7 mouse cellular contexts compared by ENCODE assay signal in the genomic region with DNA sequence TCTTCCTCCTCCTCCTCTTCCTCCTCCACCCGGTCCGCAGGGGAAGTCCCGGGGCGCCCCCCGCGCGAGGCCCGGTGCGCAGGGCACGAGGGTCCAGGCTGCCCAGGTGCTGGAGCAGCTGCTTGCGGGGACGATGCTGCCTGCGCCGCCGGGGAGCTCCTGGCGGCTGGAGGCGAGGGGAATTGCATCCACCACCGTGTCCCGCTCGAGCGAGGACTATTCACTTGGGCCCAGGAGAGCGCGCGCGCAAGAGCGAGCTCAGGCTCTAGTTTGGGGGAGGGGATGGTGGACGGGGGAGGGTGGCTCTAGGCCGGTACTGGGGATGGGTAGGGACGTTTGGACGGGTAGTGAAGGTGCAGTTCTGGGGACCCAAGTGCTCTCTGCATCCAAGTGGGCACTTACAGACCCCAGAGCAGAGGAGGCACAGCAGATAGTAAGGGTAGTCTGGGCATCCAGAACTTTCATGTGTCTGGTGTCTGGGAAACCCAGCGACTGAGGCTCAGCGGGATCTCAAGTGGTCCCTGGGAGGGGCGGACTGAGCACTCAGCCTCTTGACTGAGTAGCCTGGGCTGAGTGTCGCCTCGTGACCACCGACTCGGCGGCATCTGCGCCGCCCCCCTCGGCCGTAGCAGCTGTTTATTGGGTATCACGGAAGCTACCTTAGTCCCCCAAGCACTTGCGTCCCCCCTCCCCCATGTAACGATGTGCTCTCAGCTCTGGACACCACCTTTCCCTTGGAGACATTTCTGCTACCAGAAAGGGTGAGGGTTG. TPM values are rescaled to one million over a fixed set of nuclear protein-coding genes. Genes with fewer than 3 reads are reported as not detected.
DNase-seq lines count a peak whose midpoint lies in the region; ATAC-seq lines count a peak whose summit lies in the region.

A gene (minus strand): TSS at position 471 of the 771 bp plus-strand sequence.

- DNase-seq in lung, postnatal 36 days, result no peak
- peak; percentile 67 for DNase-seq in mesoderm, embryonic 11.5 days (ENCODE audit: low read depth, low spot score)
- DNase-seq in spleen, postnatal 14 days (ENCODE audit: low spot score in 2 of 2), result no peak

- no peaks in the 10 kb centered on the region for H3K36me3 ChIP-seq in lung, embryonic 15.5 days
- H3K36me3 ChIP-seq in embryonic facial prominence, embryonic 13.5 days, result no peaks in the 10 kb centered on the region
- no peaks in the 10 kb centered on the region for H3K36me3 ChIP-seq in intestine, embryonic 16.5 days (ENCODE audit: control insufficient read depth, insufficient read depth, low read length)
- H3K36me3 ChIP-seq in stomach, embryonic 15.5 days, result no peaks in the 10 kb centered on the region

- peak; percentile 49 for ATAC-seq in lung, embryonic 15.5 days (ENCODE audit: borderline replicate concordance, extremely low read depth, low FRiP score, low TSS enrichment)
- peak; percentile 71; the same call in 1 of the 2 replicates for ATAC-seq in embryonic facial prominence, embryonic 13.5 days (ENCODE audit: insufficient number of reproducible peaks, insufficient read depth, low FRiP score, low TSS enrichment, low read depth)
- peak; percentile 46; the same call in 1 of the 2 replicates for ATAC-seq in intestine, embryonic 16.5 days
- ATAC-seq in stomach, embryonic 15.5 days (ENCODE audit: insufficient read depth, low FRiP score, low read depth), result peak; percentile 58

- H3K9ac ChIP-seq in lung, embryonic 15.5 days, result no peak within 1 kb of the TSS
- peak within 1 kb of the TSS; percentile 62 for H3K9ac ChIP-seq in embryonic facial prominence, embryonic 13.5 days
- no peak within 1 kb of the TSS; the same call in 1 of the 2 replicates for H3K9ac ChIP-seq in intestine, embryonic 16.5 days (ENCODE audit: low read depth, low read length)
- H3K9ac ChIP-seq in stomach, embryonic 15.5 days, result no peak within 1 kb of the TSS

- H3K9me3 ChIP-seq in lung, embryonic 15.5 days, result no peaks in the 10 kb centered on the region
- no peaks in the 10 kb centered on the region for H3K9me3 ChIP-seq in embryonic facial prominence, embryonic 13.5 days
- no peaks in the 10 kb centered on the region for H3K9me3 ChIP-seq in intestine, embryonic 16.5 days (ENCODE audit: control insufficient read depth, low read length)
- no peaks in the 10 kb centered on the region for H3K9me3 ChIP-seq in stomach, embryonic 15.5 days

- no peak within 1 kb of the TSS for H3K27ac ChIP-seq in lung, embryonic 15.5 days
- H3K27ac ChIP-seq in embryonic facial prominence, embryonic 13.5 days, result no peak within 1 kb of the TSS
- no peak within 1 kb of the TSS for H3K27ac ChIP-seq in intestine, embryonic 16.5 days (ENCODE audit: low read length)
- no peak within 1 kb of the TSS for H3K27ac ChIP-seq in stomach, embryonic 15.5 days

- peak within 1 kb of the TSS; percentile 59 for H3K4me2 ChIP-seq in lung, embryonic 15.5 days
- H3K4me2 ChIP-seq in embryonic facial prominence, embryonic 13.5 days, result peak within 1 kb of the TSS; percentile 86
- H3K4me2 ChIP-seq in intestine, embryonic 16.5 days (ENCODE audit: low read depth, low read length), result peak within 1 kb of the TSS; percentile 59
- peak within 1 kb of the TSS; percentile 85 for H3K4me2 ChIP-seq in stomach, embryonic 15.5 days

- under 1% methylated on average over 38 of the region's 45 CpGs for WGBS in lung, embryonic 15.5 days
- WGBS in embryonic facial prominence, embryonic 13.5 days, result under 1% methylated on average over 44 of the region's 45 CpGs
- WGBS in intestine, embryonic 16.5 days, result 1% methylated on average over 42 of the region's 45 CpGs
- WGBS in stomach, embryonic 15.5 days, result under 1% methylated on average over 43 of the region's 45 CpGs

- H3K4me1 ChIP-seq in lung, embryonic 15.5 days, result 0 out of 2 replicates have a peak, but pooled peaks cover 11% of the 10 kb centered on the region
- H3K4me1 ChIP-seq in embryonic facial prominence, embryonic 13.5 days, result peaks cover 15% of the 10 kb centered on the region
- peaks cover 11% of the 10 kb centered on the region for H3K4me1 ChIP-seq in intestine, embryonic 16.5 days (ENCODE audit: control insufficient read depth, insufficient read depth, low read length)
- H3K4me1 ChIP-seq in stomach, embryonic 15.5 days, result peaks cover 17% of the 10 kb centered on the region; the same call in 1 of the 2 replicates

- H3K4me3 ChIP-seq in lung, embryonic 15.5 days, result peak within 1 kb of the TSS; percentile 29
- H3K4me3 ChIP-seq in embryonic facial prominence, embryonic 13.5 days, result peak within 1 kb of the TSS; percentile 46
- peak within 1 kb of the TSS; percentile 37 for H3K4me3 ChIP-seq in intestine, embryonic 16.5 days (ENCODE audit: low read length)
- peak within 1 kb of the TSS; percentile 38 for H3K4me3 ChIP-seq in stomach, embryonic 15.5 days (replicated peaks)

- H3K27me3 ChIP-seq in lung, embryonic 15.5 days, result peaks cover 31% of the 10 kb centered on the region
- peaks cover 39% of the 10 kb centered on the region for H3K27me3 ChIP-seq in embryonic facial prominence, embryonic 13.5 days
- peaks cover 23% of the 10 kb centered on the region for H3K27me3 ChIP-seq in intestine, embryonic 16.5 days (replicated peaks; ENCODE audit: control insufficient read depth, insufficient read depth, low read length)
- H3K27me3 ChIP-seq in stomach, embryonic 15.5 days (replicated peaks), result peaks cover 20% of the 10 kb centered on the region

RNA-seq across cellular contexts. Expression of the gene that starts here (rescaled TPM):
- polyA plus RNA-seq in lung, embryonic 15.5 days (2015; fragmentation: Nextera tagmentation; extraction: Ambion mirVana), result 0.13 TPM in 1 of 2 replicates, not detected in the other
- 0.76 and 1.2 TPM in 2 replicates for polyA plus RNA-seq in embryonic facial prominence, embryonic 13.5 days (2015; fragmentation: Nextera tagmentation; extraction: Ambion mirVana)
- 0.16 and 0.29 TPM in 2 replicates for polyA plus RNA-seq in intestine, embryonic 16.5 days (2015; fragmentation: Nextera tagmentation; extraction: Ambion mirVana)
- polyA plus RNA-seq in stomach, embryonic 15.5 days (2015; fragmentation: Nextera tagmentation; extraction: Ambion mirVana), result 0.32 and 0.35 TPM in 2 replicates

Comparison
In these comparisons a context has a peak if more than half of its experiments do, and no peak if none do; other contexts are left out.
1. Peak in ATAC-seq, H3K4me3 ChIP-seq and H3K4me2 ChIP-seq in lung, embryonic 15.5 days; RNA of the gene not detected or under 1 TPM.
2. Peak in ATAC-seq, H3K4me3 ChIP-seq and H3K4me2 ChIP-seq in intestine, embryonic 16.5 days; RNA of the gene not detected or under 1 TPM.
3. Peak in ATAC-seq, H3K4me3 ChIP-seq and H3K4me2 ChIP-seq in stomach, embryonic 15.5 days; RNA of the gene not detected or under 1 TPM.